Mouse (Mus musculus): ENCODE measurements around the gene Tmem14a.

DNA sequence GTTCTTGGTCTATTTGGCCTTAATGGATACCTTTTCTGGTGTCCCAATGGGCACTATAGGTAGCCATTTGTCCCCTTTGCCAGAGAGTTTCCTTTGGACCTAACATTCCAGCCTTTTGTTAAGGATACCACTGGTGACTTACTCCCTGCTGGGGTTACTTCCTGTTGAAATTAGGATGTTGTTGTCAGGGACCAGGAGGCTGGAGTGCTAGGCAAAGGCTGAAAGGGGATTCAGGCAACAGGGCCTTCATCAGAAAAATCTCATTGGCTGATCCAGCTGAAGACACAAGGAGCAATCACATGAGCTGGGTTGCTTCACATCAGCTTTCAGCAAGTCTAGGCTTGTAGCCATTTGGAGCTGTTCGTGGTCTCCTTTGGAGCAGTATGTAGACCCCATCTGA is 12.1 kb upstream of the Tmem14a start:
- TF ChIP-seq ETS1 (IDR thresholded peaks at IDR 0.05; ENCODE audit: low read depth, low read length) (no peak), ZKSCAN1 (IDR thresholded peaks at IDR 0.05; ENCODE audit: low read depth, low read length) (no peak), CTCF (IDR thresholded peaks at IDR 0.05 in 2 of 3, conservative IDR thresholded peaks at IDR 0.05 in 1 of 3; ENCODE audit: control insufficient read depth in 1 of 3, insufficient read depth in 1 of 3, low read depth in 2 of 3, low read length in 3 of 3, poor library complexity in 1 of 3, severe bottlenecking in 1 of 3) (no peak), ZC3H11A (IDR thresholded peaks at IDR 0.05; ENCODE audit: low read depth, low read length) (no peak), POLR2A (IDR thresholded peaks at IDR 0.05; ENCODE audit: control insufficient read depth in 1 of 2, insufficient read depth in 1 of 2, low read depth in 1 of 2, low read length in 2 of 2, poor library complexity in 1 of 2) (no peak), ZNF384 (IDR thresholded peaks at IDR 0.05; ENCODE audit: low read depth, low read length) (no peak), TCF12 (IDR thresholded peaks at IDR 0.05; ENCODE audit: low read depth, low read length) (no peak), SMC3 (IDR thresholded peaks at IDR 0.05; ENCODE audit: low read depth, low read length) (no peak), CHD1 (IDR thresholded peaks at IDR 0.05; ENCODE audit: low read depth, low read length) (no peak)
